Mouse (Mus musculus): ENCODE data around the gene Pou2af1. TPM values are rescaled to one million over a fixed set of nuclear protein-coding genes. Genes with fewer than 3 reads are reported as not detected.

The Pou2af1 gene
- 0.17 and 0.21 TPM in 2 replicates for polyA plus RNA-seq (2012; rRNA removed)

DNA sequence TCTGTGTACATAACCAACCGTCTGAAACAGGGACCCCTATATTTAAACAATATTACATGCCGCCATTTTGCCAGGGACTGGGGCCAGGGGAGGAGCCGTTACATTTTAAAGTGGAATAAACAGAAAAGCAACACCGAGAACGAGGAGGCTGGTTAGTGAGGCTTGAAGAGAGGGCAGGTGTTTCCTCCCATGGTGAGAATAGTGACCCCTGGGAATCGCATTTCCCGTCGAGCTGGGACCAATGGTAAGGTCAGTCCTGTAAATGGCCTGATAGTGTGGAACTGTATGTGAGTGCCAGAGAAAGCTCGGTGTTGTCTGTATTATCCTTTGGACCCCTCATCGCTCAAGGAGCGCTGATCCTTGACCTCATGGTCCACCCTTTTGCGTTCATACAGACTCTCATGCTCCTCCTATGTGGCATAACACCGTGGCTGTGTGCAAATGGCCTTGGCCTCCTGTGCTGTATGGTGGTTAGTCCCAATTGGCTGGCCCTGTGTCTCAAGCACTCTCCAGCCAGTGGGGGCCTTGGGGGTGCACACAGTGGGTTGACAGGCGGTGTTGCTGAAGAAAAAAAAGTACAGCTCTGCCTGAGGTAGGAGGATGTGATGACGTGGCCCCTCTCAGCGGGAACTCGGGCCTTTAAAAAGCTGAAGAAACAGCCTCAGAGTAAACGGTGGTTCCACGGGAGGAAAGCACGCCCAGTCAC is at the start of gene Pou2af1:
Gene Pou2af1 (plus strand): TSS at position 686 of the 706 bp plus-strand sequence.

DNA sequence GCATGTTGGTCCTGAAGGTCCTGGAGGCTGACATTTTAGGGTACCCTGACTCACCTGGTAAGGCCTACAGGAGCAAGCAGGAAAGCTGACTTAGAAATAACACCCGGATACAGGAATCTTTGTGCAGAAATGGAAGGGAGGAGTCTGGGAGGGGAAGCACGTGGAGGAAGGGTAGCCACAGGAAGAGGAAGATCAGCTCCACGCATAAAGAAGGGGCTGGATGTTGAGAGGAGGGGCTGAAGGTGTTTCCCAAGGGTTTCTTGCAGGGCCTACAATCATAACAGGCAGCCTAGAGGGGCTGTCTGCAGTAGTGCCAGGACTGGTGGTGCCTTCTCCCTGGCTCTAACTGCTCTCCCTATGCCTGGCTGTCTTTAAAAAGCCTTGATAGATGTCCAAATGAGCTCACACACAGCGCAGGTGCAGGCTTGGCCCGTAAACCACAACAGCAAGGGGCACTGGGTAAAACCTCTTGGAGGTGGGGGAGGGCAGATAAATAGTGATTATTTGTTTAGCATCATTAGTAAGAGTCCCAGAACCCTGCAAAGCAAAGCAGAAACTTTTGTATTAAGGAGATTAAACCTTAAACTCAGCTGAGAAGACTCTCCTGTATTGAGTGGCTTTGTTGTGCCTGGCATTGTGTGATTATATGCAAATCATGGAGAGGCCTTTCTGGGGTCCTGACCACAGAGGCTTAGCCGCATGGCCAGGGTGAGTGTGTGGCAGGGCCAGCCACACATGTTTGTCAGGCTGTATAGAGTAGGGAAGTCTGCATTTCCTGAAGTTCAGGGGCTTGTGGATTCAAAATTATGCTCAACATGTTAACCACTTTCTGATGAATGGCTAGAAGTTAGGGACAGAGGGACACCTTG is 48.0 kb upstream of the Pou2af1 start, which contains the start of gene Gm32742:
Gene Gm32742 (minus strand): TSS at position 206 of the 869 bp plus-strand sequence.

GRCm38 (mm10) chr9:51278500-51279381 is 65.2 kb downstream of the Pou2af1 start, which contains the start of gene Colca2:
Gene Colca2 (minus strand): TSS chr9:51278569.

Other genes with a start within 250 kb of the Pou2af1 start
- gene Sik2, start 204.6 kb upstream of the Pou2af1 start, polyA plus RNA-seq (2012; rRNA removed) = 17.1 and 17.4 TPM in 2 replicates
- gene Btg4, start 152.8 kb upstream of the Pou2af1 start, polyA plus RNA-seq (2012; rRNA removed) = not detected in 2 replicates
- gene Layn, start 136.6 kb upstream of the Pou2af1 start, polyA plus RNA-seq (2012; rRNA removed) = 1.00 and 1.6 TPM in 2 replicates
- 0.69 and 1.1 TPM in 2 replicates for gene 4833427G06Rik, start 111.6 kb upstream of the Pou2af1 start, polyA plus RNA-seq (2012; rRNA removed)
- gene Gm32742, start 48.2 kb upstream of the Pou2af1 start, polyA plus RNA-seq (2012; rRNA removed) = 0.05 TPM in 2 replicates
- 1.2 and 1.9 TPM in 2 replicates for gene Colca2, start 64.9 kb downstream of the Pou2af1 start, polyA plus RNA-seq (2012; rRNA removed)
- gene 1810046K07Rik, start 115.2 kb downstream of the Pou2af1 start, polyA plus RNA-seq (2012; rRNA removed) = not detected in 2 replicates

All from central nervous system, embryonic 14 days (tissue).